Mouse (Mus musculus) testis, adult 2 months (tissue): ENCODE data around the gene Capza1. TPM values are rescaled to one million over a fixed set of nuclear protein-coding genes. Genes with fewer than 3 reads are reported as not detected.

ENCODE experiments used
- H3K27ac ChIP-seq: fragments of 200-500 bp; 2 replicates; pipeline ENCODE4 v1.5.1; 2012; ENCODE audit warnings: low read depth, low read length; ENCODE audit not compliant: control insufficient read depth, insufficient read depth
- H3K27me3 ChIP-seq: fragments of 200-500 bp; 2 replicates; pipeline ENCODE4 v1.6.1; 2012; ENCODE audit warnings: mild to moderate bottlenecking, low read length, moderate library complexity; ENCODE audit not compliant: control insufficient read depth, insufficient read depth
- H3K36me3 ChIP-seq: fragments of 200-500 bp; 2 replicates; pipeline ENCODE4 v1.6.1; 2012; ENCODE audit warnings: mild to moderate bottlenecking, low read length; ENCODE audit not compliant: control insufficient read depth, insufficient read depth
- H3K4me1 ChIP-seq: fragments of 200-500 bp; 2 replicates; pipeline ENCODE4 v1.6.1; 2012; ENCODE audit warnings: low read length; ENCODE audit not compliant: control insufficient read depth, insufficient read depth
- H3K4me3 ChIP-seq: fragments of 200-500 bp; 2 replicates; pipeline ENCODE4 v1.5.1; 2012; ENCODE audit warnings: low read depth, mild to moderate bottlenecking, low read length, moderate library complexity, mixed read lengths; ENCODE audit not compliant: control insufficient read depth
- CTCF ChIP-seq: fragments of 200-500 bp; IDR thresholded peaks from 2 replicates; pipeline ENCODE4 v1.5.1; 2012; ENCODE audit warnings: low read depth, mild to moderate bottlenecking, inconsistent platforms, low read length, moderate library complexity; ENCODE audit not compliant: control insufficient read depth, insufficient read depth, insufficient replicate concordance
- POLR2A ChIP-seq: fragments of 200-500 bp; IDR thresholded peaks from 2 replicates; pipeline ENCODE4 v1.6.1; 2012; ENCODE audit warnings: low read depth, mild to moderate bottlenecking, inconsistent platforms, low read length, moderate library complexity; ENCODE audit not compliant: control insufficient read depth
- polyA plus RNA-seq: library from polyadenylated mRNA; depleted of rRNA; stranded (reverse); fragments of >200 nt; gene quantifications from 2 replicates; pipeline ENCODE4 v1.2.3, GENCODE M21; 2012

Gene Capza1
- polyA plus RNA-seq, 1 experiment = 84.4 TPM

GRCm38 (mm10) chr3:104788075-104788474, 76.2 kb downstream of the Capza1 start, which contains the start of gene Rhoc:
TSS of gene Rhoc (plus strand) at chr3:104788375.
- Histone ChIP-seq H3K4me1 (peaks cover 16% of the 10 kb centered on the region), H3K27ac (0 out of 2 replicates have a peak within 1 kb of the TSS, but pooled peaks have one; percentile 5), H3K27me3 (peaks cover 2% of the 10 kb centered on the region; the same call in 1 of the 2 replicates), H3K36me3 (no peaks in the 10 kb centered on the region), H3K4me3 (peak within 1 kb of the TSS; percentile 83)
- TF ChIP-seq POLR2A = no peak
- TF ChIP-seq CTCF = no peak

DNA sequence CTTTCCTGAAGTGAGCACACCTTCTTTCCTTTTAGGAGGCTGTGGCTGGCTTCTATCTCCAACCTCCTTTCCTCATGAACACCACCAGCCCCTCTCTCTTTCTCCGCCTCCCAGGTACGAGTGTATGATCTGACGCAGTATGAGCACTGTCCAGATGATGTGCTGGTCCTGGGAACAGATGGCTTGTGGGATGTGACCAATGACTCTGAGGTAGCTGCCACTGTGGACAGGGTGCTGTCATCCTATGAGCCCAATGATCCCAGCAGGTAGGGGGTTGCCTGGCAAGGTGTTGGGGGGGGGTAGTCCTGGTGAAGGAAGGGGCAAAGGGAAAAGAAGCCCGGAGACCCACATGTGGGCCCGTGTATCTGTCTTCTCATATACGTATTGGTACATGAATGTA, 79.0 kb downstream of the Capza1 start:
- H3K27ac ChIP-seq = no peak overlapping the region
- H3K27me3 ChIP-seq = peaks cover 2% of the 10 kb centered on the region

GRCm38 (mm10) chr3:104783971-104784500, 80.3 kb downstream of the Capza1 start:
- H3K36me3 ChIP-seq = no peaks in the 10 kb centered on the region
- peaks cover 19% of the 10 kb centered on the region for H3K4me1 ChIP-seq
- H3K4me3 ChIP-seq = no peak overlapping the region; the same call in 1 of the 2 replicates
- H3K27me3 ChIP-seq = no peaks in the 10 kb centered on the region; the same call in 1 of the 2 replicates
- no peak overlapping the region for H3K27ac ChIP-seq
- no peak for TF ChIP-seq CTCF
- no peak for TF ChIP-seq POLR2A

More for the DNA sequence above, 79.0 kb downstream of the Capza1 start:
- Histone ChIP-seq H3K36me3 (no peaks in the 10 kb centered on the region), H3K4me1 (peaks cover 30% of the 10 kb centered on the region), H3K4me3 (no peak overlapping the region)
- TF ChIP-seq POLR2A = no peak
- TF ChIP-seq CTCF = no peak

DNA sequence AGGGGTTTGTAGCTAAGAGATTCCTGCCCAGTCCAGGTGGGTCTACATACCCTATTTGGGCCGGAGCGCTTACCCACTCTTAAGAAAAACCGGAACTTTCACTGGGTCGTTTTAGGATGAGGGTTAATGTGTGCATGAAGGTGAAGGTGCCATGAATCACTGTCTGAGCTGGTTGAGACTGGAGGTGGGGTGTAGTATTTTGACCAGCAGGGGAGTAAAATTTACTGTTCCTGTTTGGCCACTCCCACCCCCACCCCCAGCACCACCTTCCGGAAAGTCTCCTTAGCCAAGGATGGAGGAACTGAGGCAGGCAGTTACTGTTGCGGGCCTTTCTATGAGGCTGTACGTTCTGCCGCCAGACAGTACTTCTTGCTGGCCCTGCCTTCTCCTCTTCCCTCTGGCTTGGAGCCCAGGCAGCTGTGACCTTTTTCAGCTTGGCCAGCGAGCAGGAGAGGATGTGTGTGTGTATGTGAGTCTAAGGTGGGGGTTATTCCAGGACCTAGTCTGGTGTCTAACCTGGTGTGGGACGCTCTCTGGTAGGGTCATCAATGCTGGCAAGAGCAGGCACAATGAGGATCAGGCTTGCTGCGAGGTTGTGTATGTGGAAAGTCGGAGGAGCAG, 82.1 kb downstream of the Capza1 start:
- no peak for TF ChIP-seq CTCF
- no peak for TF ChIP-seq POLR2A
- Histone ChIP-seq H3K4me1 (peaks cover 14% of the 10 kb centered on the region), H3K27me3 (no peaks in the 10 kb centered on the region; the same call in 1 of the 2 replicates), H3K27ac (no peak overlapping the region), H3K36me3 (no peaks in the 10 kb centered on the region), H3K4me3 (peak overlapping the region; percentile 89)

DNA sequence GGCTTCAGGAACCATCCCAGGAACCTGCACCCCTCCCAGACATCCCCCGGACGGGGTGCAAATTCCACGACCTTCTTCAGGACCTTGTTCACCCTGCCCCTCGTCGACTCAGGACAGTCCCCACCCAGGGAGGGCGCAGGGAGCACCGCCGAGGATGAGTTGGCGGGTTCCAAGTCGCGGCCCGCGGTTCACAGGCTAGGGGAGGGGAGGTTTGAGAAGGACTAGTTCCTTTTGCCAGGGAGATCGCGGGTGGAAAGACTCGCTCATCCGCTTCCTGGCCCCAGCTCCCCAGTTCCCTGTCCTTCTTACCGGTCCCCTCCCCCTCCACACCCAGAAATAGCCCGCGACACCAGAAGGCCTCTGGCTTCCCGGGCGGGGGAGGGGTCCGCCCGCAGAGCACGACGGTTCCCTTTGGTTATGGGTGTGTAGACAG, 82.8 kb downstream of the Capza1 start, which contains the start of gene Fam19a3:
Gene Fam19a3, minus strand, starts transcription at position 370 of the 433 bp plus-strand sequence.
- Histone ChIP-seq H3K27me3 (no peaks in the 10 kb centered on the region; the same call in 1 of the 2 replicates), H3K4me3 (peak within 1 kb of the TSS; percentile 89), H3K4me1 (peaks cover 18% of the 10 kb centered on the region), H3K27ac (no peak within 1 kb of the TSS), H3K36me3 (no peaks in the 10 kb centered on the region)
- TF ChIP-seq CTCF (no peak), POLR2A (no peak)

DNA sequence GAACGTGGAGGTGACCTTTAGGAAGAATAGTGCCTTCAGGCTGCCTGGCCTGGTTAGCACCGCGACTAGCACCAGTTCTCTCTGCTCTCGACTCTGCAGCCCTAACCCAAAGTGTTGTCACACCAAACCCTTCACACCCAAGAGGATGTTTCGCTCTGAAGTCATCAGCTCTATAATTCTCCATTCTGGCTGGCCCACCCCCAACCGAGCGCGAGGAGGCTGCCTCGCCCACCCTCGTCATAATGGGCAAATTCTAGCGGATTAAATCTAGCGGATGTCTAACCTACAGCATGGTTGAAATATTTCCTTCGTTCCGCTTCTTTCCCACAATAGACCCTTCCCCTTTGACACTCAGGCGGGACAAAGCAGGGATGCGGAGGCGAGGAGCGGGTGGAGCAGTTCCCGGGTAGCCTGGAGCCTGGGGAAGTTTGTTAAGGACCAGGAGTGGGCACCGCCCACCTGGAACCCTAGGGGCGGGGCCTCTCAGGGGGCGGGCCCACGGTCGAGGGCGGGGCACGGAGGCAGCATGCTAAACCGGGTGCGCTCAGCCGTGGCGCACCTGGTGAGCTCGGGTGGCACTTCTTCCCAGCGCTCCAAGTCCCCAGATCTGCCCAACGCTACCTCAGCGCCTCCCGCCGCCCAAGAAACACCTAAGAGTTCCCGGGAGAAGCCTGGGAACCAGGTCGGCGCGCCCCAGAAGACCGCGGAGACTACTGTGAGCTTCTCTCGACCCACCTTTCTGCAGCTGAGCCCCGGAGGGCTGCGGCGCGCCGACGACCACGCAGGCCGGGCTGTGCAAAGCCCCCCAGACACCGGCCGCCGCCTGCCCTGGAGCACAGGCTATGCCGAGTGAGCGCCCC, 83.5 kb downstream of the Capza1 start, which contains the start of gene Ppm1j:
Gene Ppm1j, plus strand, starts transcription at position 496 of the 860 bp plus-strand sequence.
- peak within 1 kb of the TSS; percentile 89 for H3K4me3 ChIP-seq
- H3K4me1 ChIP-seq = peaks cover 18% of the 10 kb centered on the region
- H3K27me3 ChIP-seq = no peaks in the 10 kb centered on the region; the same call in 1 of the 2 replicates
- H3K27ac ChIP-seq = no peak within 1 kb of the TSS
- no peaks in the 10 kb centered on the region for H3K36me3 ChIP-seq
- no peak for TF ChIP-seq CTCF
- peak; percentile 22 for TF ChIP-seq POLR2A
